Mouse (Mus musculus): ENCODE measurements at regions not wholly inside any gene's neighbourhood (a gene's known extent, or its start where the extent isn't known, plus 50 kb on each side); places are given as distances from the start of the nearest gene placed in this dataset.

DNA sequence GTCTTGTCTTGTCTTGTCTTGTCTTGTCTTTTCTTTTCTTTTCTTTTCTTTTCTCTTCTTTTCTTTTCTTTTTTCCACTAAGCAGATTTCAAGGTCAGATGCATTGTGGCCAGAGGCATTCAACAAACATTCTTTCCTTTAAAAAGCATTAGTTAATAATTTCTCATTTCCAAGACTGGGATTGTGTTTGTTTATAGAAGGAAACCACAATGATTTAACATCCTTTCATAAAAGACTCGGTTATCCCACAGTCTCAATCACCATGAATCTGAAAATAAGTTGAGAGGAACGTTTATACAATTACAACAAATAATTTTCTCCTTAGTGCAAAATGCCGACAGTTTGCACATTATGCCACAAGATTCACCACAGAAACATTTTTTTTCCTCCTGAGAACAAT is 766.7 kb downstream of the Sorcs1 start:
- TF ChIP-seq POLR2A (IDR thresholded peaks at IDR 0.05; ENCODE audit: borderline replicate concordance, extremely low read depth, insufficient read depth, insufficient read length, poor library complexity, severe bottlenecking) (no peak), CTCF (IDR thresholded peaks at IDR 0.05; ENCODE audit: borderline replicate concordance, extremely low read depth, insufficient read depth, insufficient read length) (no peak)
- no peak for DNase-seq (ENCODE audit: low read depth)

DNA sequence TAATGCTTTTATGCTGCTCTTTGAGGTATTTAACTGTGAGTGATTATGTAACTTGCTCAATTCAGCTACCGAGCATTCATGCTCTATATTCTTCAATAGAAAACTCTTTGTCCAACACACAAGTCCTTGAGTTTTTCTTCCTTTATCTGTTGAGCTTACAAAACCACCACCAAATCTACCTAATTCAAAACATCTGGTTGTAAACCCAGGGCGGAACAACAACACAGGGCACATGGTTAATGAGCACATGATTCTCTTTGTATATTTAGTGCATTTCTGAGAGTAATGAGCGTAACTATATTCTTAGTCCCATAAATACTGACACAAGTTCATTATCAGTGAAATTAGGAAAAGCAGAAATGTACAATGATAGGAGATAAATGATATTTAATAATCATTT is 798.2 kb downstream of the Sorcs1 start:
- no peak for DNase-seq (ENCODE audit: low read depth)
- no peak for TF ChIP-seq CTCF (IDR thresholded peaks at IDR 0.05; ENCODE audit: borderline replicate concordance, extremely low read depth, insufficient read depth, insufficient read length)
- no peak for TF ChIP-seq POLR2A (IDR thresholded peaks at IDR 0.05; ENCODE audit: borderline replicate concordance, extremely low read depth, insufficient read depth, insufficient read length, poor library complexity, severe bottlenecking)

DNA sequence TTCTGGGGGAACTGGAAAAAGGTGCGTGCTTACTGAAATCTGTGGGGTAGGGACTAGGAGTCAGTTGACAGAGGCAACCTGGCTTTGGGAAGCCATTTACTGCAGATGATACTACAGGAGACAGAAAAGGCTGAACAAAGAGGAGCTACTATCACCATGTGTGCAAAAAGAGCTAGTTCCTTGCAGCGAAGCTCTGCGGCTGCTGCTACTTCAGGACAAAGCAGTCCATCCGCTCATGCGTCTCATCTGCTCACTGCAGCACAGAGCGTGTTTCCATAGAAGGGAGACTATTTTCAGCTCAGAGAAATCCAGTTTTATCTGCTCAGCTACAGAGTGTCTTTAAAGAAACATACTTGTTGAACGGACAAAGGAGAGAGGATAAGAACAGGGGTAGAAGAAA is 817.7 kb downstream of the Sorcs1 start:
- DNase-seq (ENCODE audit: low read depth) = peak; percentile 59
- TF ChIP-seq POLR2A (IDR thresholded peaks at IDR 0.05; ENCODE audit: borderline replicate concordance, extremely low read depth, insufficient read depth, insufficient read length, poor library complexity, severe bottlenecking) (no peak), CTCF (IDR thresholded peaks at IDR 0.05; ENCODE audit: borderline replicate concordance, extremely low read depth, insufficient read depth, insufficient read length) (no peak)

DNA sequence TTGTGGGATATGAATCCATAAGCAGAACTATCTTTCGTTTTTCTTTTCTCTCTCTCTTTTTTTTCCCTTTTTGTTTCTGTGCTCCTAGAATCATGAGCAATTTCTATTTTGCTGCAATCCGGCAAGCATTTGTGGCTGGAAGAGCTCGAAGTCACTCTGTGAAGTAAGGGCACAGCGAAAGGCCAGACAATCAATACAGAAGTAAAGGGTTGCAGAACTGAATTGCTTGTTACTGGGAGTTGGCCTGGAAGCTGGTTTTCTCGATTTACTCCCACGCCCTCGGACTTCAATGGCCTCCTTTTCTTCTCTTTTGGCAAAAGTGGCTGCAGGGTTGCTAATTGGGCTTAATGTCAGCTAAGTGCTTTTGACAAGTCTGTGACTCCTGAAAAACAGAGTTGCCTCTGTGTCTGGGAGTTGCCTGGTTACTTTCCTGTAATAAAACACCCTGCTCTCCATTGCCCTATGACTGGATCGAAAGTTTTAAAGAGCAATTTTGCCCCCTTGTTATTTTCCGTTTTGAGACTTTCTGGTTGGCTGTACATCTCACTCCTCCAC is 822.9 kb downstream of the Sorcs1 start:
- no peak for TF ChIP-seq POLR2A (IDR thresholded peaks at IDR 0.05; ENCODE audit: borderline replicate concordance, extremely low read depth, insufficient read depth, insufficient read length, poor library complexity, severe bottlenecking)
- no peak for TF ChIP-seq CTCF (IDR thresholded peaks at IDR 0.05; ENCODE audit: borderline replicate concordance, extremely low read depth, insufficient read depth, insufficient read length)
- peak; percentile 77 for DNase-seq (ENCODE audit: low read depth)

DNA sequence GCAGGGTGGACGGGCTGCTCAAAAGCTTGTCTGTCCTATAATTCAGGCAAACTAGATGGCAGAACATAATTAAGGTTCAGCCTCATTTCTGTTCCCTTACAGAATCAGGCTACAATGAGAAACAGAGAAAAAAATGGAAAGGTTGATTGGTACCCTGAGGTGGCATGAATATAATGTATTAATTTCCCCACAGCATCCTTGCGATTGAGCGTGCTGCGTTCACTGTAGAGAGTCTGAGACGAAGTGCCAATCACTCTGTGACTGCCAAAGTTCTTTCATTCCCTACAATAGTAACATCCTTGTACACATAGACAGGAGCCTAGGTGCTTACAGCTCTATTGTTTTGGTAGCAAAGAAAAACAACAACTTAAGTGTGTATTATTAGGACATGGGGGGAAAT is 836.5 kb downstream of the Sorcs1 start:
- peak; percentile 58 for DNase-seq (ENCODE audit: low read depth)
- TF ChIP-seq POLR2A (IDR thresholded peaks at IDR 0.05; ENCODE audit: borderline replicate concordance, extremely low read depth, insufficient read depth, insufficient read length, poor library complexity, severe bottlenecking) = no peak
- no peak for TF ChIP-seq CTCF (IDR thresholded peaks at IDR 0.05; ENCODE audit: borderline replicate concordance, extremely low read depth, insufficient read depth, insufficient read length)

DNA sequence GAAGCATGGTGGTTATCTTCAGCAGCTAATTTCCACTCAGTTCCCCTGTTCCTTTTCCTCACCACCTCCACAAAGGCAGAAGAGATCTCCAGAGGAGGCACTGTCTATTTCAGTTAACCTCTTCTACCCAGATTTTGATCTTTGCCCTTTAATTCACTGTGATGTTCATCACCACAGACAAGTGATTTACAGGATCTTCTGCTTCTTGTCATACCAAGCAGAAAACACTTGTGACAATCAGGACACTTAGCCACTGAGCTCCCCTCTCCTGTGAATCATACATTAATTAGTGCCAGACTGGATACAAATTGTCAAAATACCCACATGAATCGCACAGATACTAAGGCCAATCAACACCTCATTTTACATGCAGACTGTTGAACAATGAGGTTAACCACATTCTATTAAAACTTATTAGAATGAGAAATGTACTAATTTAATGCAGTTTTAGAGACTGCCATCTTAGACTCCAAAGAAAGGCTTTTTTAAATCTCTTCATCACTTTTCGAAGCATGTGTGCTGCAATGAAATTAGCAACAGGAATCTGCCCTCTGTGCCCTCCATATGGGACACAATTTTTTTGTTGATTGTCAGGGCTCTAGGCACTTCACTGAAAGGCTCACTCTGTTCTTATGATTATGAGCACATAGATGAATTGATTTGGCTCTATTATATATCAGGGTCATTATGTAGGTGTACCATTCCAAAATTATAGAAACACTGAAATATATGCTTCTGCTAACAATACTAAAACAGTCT is 839.1 kb downstream of the Sorcs1 start:
- peak; percentile 70 for DNase-seq (ENCODE audit: low read depth)
- no peak for TF ChIP-seq POLR2A (IDR thresholded peaks at IDR 0.05; ENCODE audit: borderline replicate concordance, extremely low read depth, insufficient read depth, insufficient read length, poor library complexity, severe bottlenecking)
- no peak for TF ChIP-seq CTCF (IDR thresholded peaks at IDR 0.05; ENCODE audit: borderline replicate concordance, extremely low read depth, insufficient read depth, insufficient read length)

DNA sequence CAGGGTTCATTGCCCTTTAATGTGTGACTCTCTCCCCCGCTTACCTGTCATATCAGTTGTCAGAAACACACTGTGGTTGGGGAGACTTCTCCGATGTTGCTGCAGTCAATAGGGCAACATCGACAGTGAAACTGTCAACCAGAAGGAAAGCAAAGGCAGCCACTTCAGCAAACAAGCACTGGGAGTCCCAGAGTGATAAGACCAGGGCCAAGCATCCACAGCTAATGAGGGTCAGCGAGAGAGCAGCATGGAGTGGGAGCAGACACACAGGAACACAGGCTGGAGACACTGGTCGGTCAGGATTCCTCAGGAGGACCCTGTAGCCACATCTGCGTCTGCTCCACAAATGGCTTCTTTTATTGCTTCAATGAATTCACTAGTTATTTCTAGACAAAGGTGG is 847.5 kb downstream of the Sorcs1 start:
- TF ChIP-seq POLR2A (IDR thresholded peaks at IDR 0.05; ENCODE audit: borderline replicate concordance, extremely low read depth, insufficient read depth, insufficient read length, poor library complexity, severe bottlenecking) = no peak
- no peak for TF ChIP-seq CTCF (IDR thresholded peaks at IDR 0.05; ENCODE audit: borderline replicate concordance, extremely low read depth, insufficient read depth, insufficient read length)
- DNase-seq (ENCODE audit: low read depth) = peak; percentile 42

DNA sequence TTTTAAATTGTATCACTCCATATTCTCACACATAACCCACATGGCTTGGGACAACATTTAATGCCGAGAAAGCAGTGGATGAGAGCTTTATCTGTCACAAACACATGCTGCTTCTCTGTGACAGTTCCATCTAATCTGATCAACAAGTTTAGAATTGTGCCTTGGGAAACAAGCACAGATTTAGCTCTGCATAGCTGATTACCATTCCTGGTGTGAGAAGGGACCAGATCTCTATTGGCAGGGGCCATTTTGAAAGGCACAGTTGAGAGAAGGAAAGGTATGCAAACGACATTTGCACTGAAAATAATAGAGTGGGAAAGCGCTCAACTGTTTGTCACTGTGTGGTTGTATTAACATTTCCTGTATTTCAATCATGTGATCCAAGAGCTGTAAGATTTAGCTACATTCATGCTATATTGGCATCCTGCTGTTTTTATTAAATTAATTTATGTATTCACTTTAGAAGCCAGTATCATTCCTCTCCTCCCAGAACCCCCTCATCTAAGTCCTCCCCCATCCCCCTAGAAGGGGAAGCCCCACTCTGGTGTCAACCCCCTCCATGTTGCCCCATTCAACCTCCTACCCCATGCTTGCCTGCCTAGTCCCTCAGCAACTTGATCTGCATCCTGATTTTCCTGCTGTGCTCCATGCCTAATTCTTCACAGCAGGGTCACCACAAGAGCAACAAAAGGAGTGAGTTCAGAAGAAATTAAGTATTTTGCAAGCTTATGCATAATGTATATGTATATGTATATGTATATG is 872.6 kb downstream of the Sorcs1 start:
- peak; percentile 56 for DNase-seq (ENCODE audit: low read depth)
- no peak for TF ChIP-seq POLR2A (IDR thresholded peaks at IDR 0.05; ENCODE audit: borderline replicate concordance, extremely low read depth, insufficient read depth, insufficient read length, poor library complexity, severe bottlenecking)
- no peak for TF ChIP-seq CTCF (IDR thresholded peaks at IDR 0.05; ENCODE audit: borderline replicate concordance, extremely low read depth, insufficient read depth, insufficient read length)

All from brain, embryonic 14.5 days (tissue).